In genomic region chr19:46499836-46500580, GRCm38 (mm10) we compare ENCODE assay signal across 8 mouse cellular contexts. TPM values are rescaled to one million over a fixed set of nuclear protein-coding genes. Genes with fewer than 3 reads are reported as not detected.
DNase-seq lines count a peak whose midpoint lies in the region; ATAC-seq and TF ChIP-seq lines count a peak whose summit lies in the region.

No protein-coding gene starts in this region.

- peak overlapping the region; percentile 100 for H3K27ac ChIP-seq in forebrain, embryonic 16.5 days (ENCODE audit: low read length)
- H3K27ac ChIP-seq in layer of hippocampus, adult 2 months: peak overlapping the region; percentile 100
- peak overlapping the region; percentile 100 for H3K27ac ChIP-seq in lung, embryonic 14.5 days (ENCODE audit: low read depth)
- H3K27ac ChIP-seq in olfactory bulb, adult 2 months (ENCODE audit: insufficient read depth, low read depth, low read length): peak overlapping the region; percentile 91
- peak overlapping the region; percentile 87 for H3K27ac ChIP-seq in thymus, adult 2 months (ENCODE audit: control insufficient read depth, insufficient read depth, low read length)

- H3K27me3 ChIP-seq in G1E (ENCODE audit: insufficient read depth, low read length): peaks cover 2% of the 10 kb centered on the region; the same call in 1 of the 2 replicates
- no peaks in the 10 kb centered on the region for H3K27me3 ChIP-seq in forebrain, embryonic 16.5 days (replicated peaks; ENCODE audit: control insufficient read depth, insufficient read depth, low read length)
- H3K27me3 ChIP-seq in lung, embryonic 14.5 days (ENCODE audit: insufficient read depth, low read length): no peaks in the 10 kb centered on the region
- no peaks in the 10 kb centered on the region for H3K27me3 ChIP-seq in thymus, adult 2 months (ENCODE audit: control insufficient read depth, insufficient read depth, low read length)

- ATAC-seq in G1E (ENCODE audit: extremely low read depth, insufficient number of reproducible peaks, low FRiP score, poor library complexity, severe bottlenecking): peak; percentile 68
- ATAC-seq in forebrain, embryonic 16.5 days: peak; percentile 87
- peak; percentile 72 for ATAC-seq in lung, embryonic 14.5 days (ENCODE audit: insufficient read depth)

- intact Hi-C loops in heart, postnatal 36 days (cut with DNase I): loop anchor here (1.0 to 2.0 kb wide), 2 partner anchors 16 to 43 kb away; no protein-coding TSS in a partner anchor

- peak overlapping the region; percentile 73 for H3K4me2 ChIP-seq in forebrain, embryonic 16.5 days (ENCODE audit: low read length)
- peak overlapping the region; percentile 94 for H3K4me2 ChIP-seq in lung, embryonic 14.5 days

- 0 out of 2 replicates have a peak, but pooled peaks have one; percentile 37 for TF ChIP-seq POLR2A in olfactory bulb, adult 2 months (IDR thresholded peaks at IDR 0.05; ENCODE audit: insufficient read depth, low read depth, low read length)
- peak; percentile 37; the same call in 1 of the 2 replicates for TF ChIP-seq POLR2A in thymus, adult 2 months (IDR thresholded peaks at IDR 0.05; ENCODE audit: control insufficient read depth, extremely low read depth, insufficient read depth, low read length, poor library complexity)

- H3K9me3 ChIP-seq in G1E (replicated peaks): no peaks in the 10 kb centered on the region
- H3K9me3 ChIP-seq in forebrain, embryonic 16.5 days (ENCODE audit: control insufficient read depth, low read length): no peaks in the 10 kb centered on the region
- H3K9me3 ChIP-seq in lung, embryonic 14.5 days (ENCODE audit: low read depth, low read length): no peaks in the 10 kb centered on the region

- WGBS in forebrain, embryonic 16.5 days: under 1% methylated on average over 49 of the region's 52 CpGs
- WGBS in lung, embryonic 14.5 days: under 1% methylated on average over 52 of the region's 52 CpGs
- WGBS in olfactory bulb, adult 2 months: 0% methylated on average over 48 of the region's 52 CpGs
- WGBS in thymus, adult 2 months: under 1% methylated on average over 47 of the region's 52 CpGs

- peaks cover 39% of the 10 kb centered on the region for H3K4me1 ChIP-seq in G1E (ENCODE audit: insufficient read depth, low read depth, low read length)
- H3K4me1 ChIP-seq in forebrain, embryonic 16.5 days (replicated peaks; ENCODE audit: control insufficient read depth, insufficient read depth, low read length): peaks cover 10% of the 10 kb centered on the region
- H3K4me1 ChIP-seq in lung, embryonic 14.5 days (ENCODE audit: insufficient read depth): no peaks in the 10 kb centered on the region
- peaks cover 3% of the 10 kb centered on the region; the same call in 1 of the 2 replicates for H3K4me1 ChIP-seq in olfactory bulb, adult 2 months (ENCODE audit: control insufficient read depth, insufficient read depth, low read length)
- H3K4me1 ChIP-seq in thymus, adult 2 months (replicated peaks; ENCODE audit: control insufficient read depth, insufficient read depth, low read length): peaks cover 13% of the 10 kb centered on the region

- TF ChIP-seq CTCF in G1E (IDR thresholded peaks at IDR 0.05; ENCODE audit: low read depth, low read length): no peak
- no peak for TF ChIP-seq CTCF in layer of hippocampus, adult 2 months (conservative IDR thresholded peaks at IDR 0.05)
- no peak for TF ChIP-seq CTCF in lung, embryonic 14.5 days (IDR thresholded peaks at IDR 0.05; ENCODE audit: low read depth)
- TF ChIP-seq CTCF in olfactory bulb, adult 2 months (IDR thresholded peaks at IDR 0.05; ENCODE audit: insufficient read depth, low read depth, low read length): no peak
- 0 out of 2 replicates have a peak, but pooled peaks have one; percentile 33 for TF ChIP-seq CTCF in thymus, adult 2 months (IDR thresholded peaks at IDR 0.05; ENCODE audit: borderline replicate concordance, control insufficient read depth, extremely low read depth, insufficient read depth, low read length, poor library complexity)

- DNase-seq in G1E (ENCODE audit: low spot score): peak; percentile 88
- DNase-seq in cerebellum, adult 18-20 months: peak; percentile 92 to 98
- peak; percentile 91 to 94 for DNase-seq in heart, postnatal 36 days
- DNase-seq in layer of hippocampus, adult 2 months (ENCODE audit: low spot score in 2 of 2): peak; percentile 94 to 99
- DNase-seq in lung, embryonic 14.5 days: peak; percentile 100
- DNase-seq in thymus, adult 2 months: peak; percentile 96

- H3K4me3 ChIP-seq in G1E (ENCODE audit: low read depth, low read length): peak overlapping the region; percentile 94
- H3K4me3 ChIP-seq in forebrain, embryonic 16.5 days (replicated peaks; ENCODE audit: low read length): peak overlapping the region; percentile 91
- H3K4me3 ChIP-seq in layer of hippocampus, adult 2 months: peak overlapping the region; percentile 96
- H3K4me3 ChIP-seq in lung, embryonic 14.5 days (ENCODE audit: low read depth, low read length): peak overlapping the region; percentile 96
- peak overlapping the region; percentile 90 for H3K4me3 ChIP-seq in olfactory bulb, adult 2 months (ENCODE audit: insufficient read depth, low read depth, low read length)
- peak overlapping the region; percentile 58 for H3K4me3 ChIP-seq in thymus, adult 2 months (ENCODE audit: control insufficient read depth, insufficient read depth, low read length)

- H3K36me3 ChIP-seq in G1E (replicated peaks): peaks cover 13% of the 10 kb centered on the region
- H3K36me3 ChIP-seq in forebrain, embryonic 16.5 days (ENCODE audit: control insufficient read depth, insufficient read depth): no peaks in the 10 kb centered on the region
- peaks cover 11% of the 10 kb centered on the region; the same call in 1 of the 2 replicates for H3K36me3 ChIP-seq in lung, embryonic 14.5 days (ENCODE audit: insufficient read depth)
- H3K36me3 ChIP-seq in thymus, adult 2 months (ENCODE audit: control insufficient read depth, insufficient read depth, low read length): no peaks in the 10 kb centered on the region

- H3K9ac ChIP-seq in forebrain, embryonic 16.5 days (replicated peaks; ENCODE audit: low read depth, low read length): peak overlapping the region; percentile 97
- peak overlapping the region; percentile 93 for H3K9ac ChIP-seq in lung, embryonic 14.5 days

RNA-seq across cellular contexts. Expression of gene Trim8, which starts 1.5 kb away (rescaled TPM):
- total RNA-seq in G1E (2014; fragmentation: Nextera tagmentation): 22.7 and 29.9 TPM in 2 replicates
- total RNA-seq in G1E (2017): 20.3 and 25.3 TPM in 2 replicates
- 64.5 and 66.0 TPM in 2 replicates for polyA plus RNA-seq in G1E (2012)
- 24.5 and 27.7 TPM in 2 replicates for polyA plus RNA-seq in forebrain, embryonic 16.5 days (2015; fragmentation: Nextera tagmentation; extraction: Ambion mirVana)
- 10 to 100 TPM; 38.7 to 40.0 TPM for total RNA-seq in heart, postnatal 36 days (2021)
- total RNA-seq in layer of hippocampus, adult 2 months (2021): 100 to 1,000 TPM in 1 of 2 experiments, 10 to 100 TPM in 1; 99.9 to 108 TPM
- 28.3 and 31.0 TPM in 2 replicates for polyA plus RNA-seq in lung, embryonic 14.5 days (2014; fragmentation: Nextera tagmentation; extraction: Ambion mirVana)
- polyA plus RNA-seq in olfactory bulb, adult 2 months (2012; ENCODE audit: insufficient read depth, insufficient read length, low replicate concordance, missing spikeins): not detected in 2 replicates
- polyA plus RNA-seq in thymus, adult 2 months (2012; rRNA removed): 57.9 and 78.2 TPM in 2 replicates

Comparison
In these comparisons a context has a peak if more than half of its experiments do, and no peak if none do; other contexts are left out.
1. Peak in every context shown above with its lines: DNase-seq, ATAC-seq, H3K4me3 ChIP-seq and H3K27ac ChIP-seq.